Mouse (Mus musculus): ENCODE data around the gene Fcgr3.
"Not testable (repeated sequence)": the region's sequence is repeated elsewhere in the genome, so short reads cannot be mapped to it uniquely, and the experiment has no call there.

- not testable (repeated sequence) for TF ChIP-seq TAL1, GATA1 (IDR thresholded peaks at IDR 0.05; ENCODE audit: low read length)
Observed at GRCm38 (mm10) chr1:171079825-171080224, 15.1 kb upstream of the Fcgr3 start.

Measured in erythroblast, embryonic 14.5 days (primary cell).